Mouse (Mus musculus) kidney, postnatal 10 days (tissue): Measurements from ENCODE around the gene Gtf2i.

Source experiments
- DNase-seq: peaks from one replicate; pipeline ENCODE4 v3.0.0; 2021; ENCODE audit warnings: mixed read lengths

The Gtf2i gene

GRCm38 (mm10) chr5:134321699-134322098 lies 7.1 kb upstream of the Gtf2i start:
- no peak for DNase-seq

- DNase-seq = no peak
Observed at GRCm38 (mm10) chr5:134318903-134319302, 4.3 kb upstream of the Gtf2i start.

- DNase-seq = peak; percentile 62
Observed at GRCm38 (mm10) chr5:134316721-134317120, 2.2 kb upstream of the Gtf2i start.

- DNase-seq = peak; percentile 87
Observed at GRCm38 (mm10) chr5:134315623-134316350, 1.2 kb upstream of the Gtf2i start.

GRCm38 (mm10) chr5:134314068-134314674 lies 389 bp downstream of the Gtf2i start:
- DNase-seq = no peak

GRCm38 (mm10) chr5:134313451-134314067 lies 1.0 kb downstream of the Gtf2i start:
- DNase-seq = peak; percentile 99

- DNase-seq = peak; percentile 50
Observed at GRCm38 (mm10) chr5:134312691-134313450, 1.7 kb downstream of the Gtf2i start.

- DNase-seq = peak; percentile 45
Observed at GRCm38 (mm10) chr5:134311894-134312411, 2.6 kb downstream of the Gtf2i start.

- no peak for DNase-seq
Observed at GRCm38 (mm10) chr5:134310201-134310600, 4.4 kb downstream of the Gtf2i start.

GRCm38 (mm10) chr5:134309345-134309744 lies 5.2 kb downstream of the Gtf2i start:
- no peak for DNase-seq

- DNase-seq = no peak
Observed at GRCm38 (mm10) chr5:134304639-134305038, 9.9 kb downstream of the Gtf2i start.

GRCm38 (mm10) chr5:134295277-134296050 lies 19.1 kb downstream of the Gtf2i start:
- peak; percentile 31 for DNase-seq

GRCm38 (mm10) chr5:134294606-134295005 lies 20.0 kb downstream of the Gtf2i start:
- DNase-seq = peak; percentile 58

- no peak for DNase-seq
Observed at GRCm38 (mm10) chr5:134291096-134291495, 23.5 kb downstream of the Gtf2i start.

GRCm38 (mm10) chr5:134289935-134290560 lies 24.5 kb downstream of the Gtf2i start:
- DNase-seq = peak; percentile 63

GRCm38 (mm10) chr5:134288071-134288470 lies 26.5 kb downstream of the Gtf2i start:
- no peak for DNase-seq

- DNase-seq = no peak
Observed at GRCm38 (mm10) chr5:134284921-134285320, 29.6 kb downstream of the Gtf2i start.

GRCm38 (mm10) chr5:134282603-134283002 lies 32.0 kb downstream of the Gtf2i start:
- no peak for DNase-seq

- no peak for DNase-seq
Observed at GRCm38 (mm10) chr5:134282076-134282475, 32.5 kb downstream of the Gtf2i start.

GRCm38 (mm10) chr5:134279371-134279770 lies 35.2 kb downstream of the Gtf2i start:
- DNase-seq = no peak

GRCm38 (mm10) chr5:134277109-134277508 lies 37.5 kb downstream of the Gtf2i start:
- no peak for DNase-seq

GRCm38 (mm10) chr5:134275556-134275955 lies 39.0 kb downstream of the Gtf2i start:
- peak; percentile 48 for DNase-seq
